In genomic region chr1:182615465-182615864, GRCm38 (mm10) we compare ENCODE assay signal across 17 mouse cellular contexts. TPM values are rescaled to one million over a fixed set of nuclear protein-coding genes. Genes with fewer than 3 reads are reported as not detected.
DNase-seq lines count a peak whose midpoint lies in the region; ATAC-seq and TF ChIP-seq lines count a peak whose summit lies in the region.
"Had no signal": no experiment of that assay in that cellular context is flagged by ENCODE, and none has a peak within 500 bp of the region (broad histone marks: within the 10 kb centered on the region; RNA-seq: fewer than 3 reads in every experiment).

No protein-coding gene starts in this region.

- no peaks in the 10 kb centered on the region for H3K36me3 ChIP-seq in kidney, postnatal 0 days (ENCODE audit: insufficient read depth, low read length)
- H3K36me3 ChIP-seq: embryonic facial prominence, embryonic 13.5 days; heart, embryonic 10.5 days had no signal

- no peaks in the 10 kb centered on the region for H3K9me3 ChIP-seq in kidney, postnatal 0 days (replicated peaks; ENCODE audit: low read length)
- H3K9me3 ChIP-seq: heart, embryonic 10.5 days had no signal

- no peaks in the 10 kb centered on the region for H3K27me3 ChIP-seq in kidney, postnatal 0 days (ENCODE audit: insufficient read depth, low read length)
- H3K27me3 ChIP-seq: embryonic facial prominence, embryonic 13.5 days had no signal

- no peaks in the 10 kb centered on the region for H3K4me1 ChIP-seq in kidney, postnatal 0 days (replicated peaks; ENCODE audit: insufficient read depth, low read length)
- H3K4me1 ChIP-seq in cortical plate, adult 2 months (ENCODE audit: control insufficient read depth, insufficient read depth, low read length), result no peaks in the 10 kb centered on the region

- H3K4me3 ChIP-seq in kidney, postnatal 0 days (replicated peaks; ENCODE audit: low read depth, low read length), result no peak overlapping the region
- no peak overlapping the region for H3K4me3 ChIP-seq in cortical plate, adult 2 months (ENCODE audit: insufficient read depth, low read length)
- H3K4me3 ChIP-seq: embryonic facial prominence, embryonic 13.5 days; heart, embryonic 10.5 days had no signal

- TF ChIP-seq POLR2A in cortical plate, adult 2 months (IDR thresholded peaks at IDR 0.05; ENCODE audit: extremely low read depth, insufficient read depth, low read length), result no peak

- no peak for ATAC-seq in kidney, postnatal 0 days (replicated peaks; ENCODE audit: low FRiP score, low read depth)
- ATAC-seq: activated CD4-positive, CD25-positive, alpha-beta regulatory T cell, adult 4 months had no signal

- TF ChIP-seq CTCF in kidney, postnatal 0 days (IDR thresholded peaks at IDR 0.05; ENCODE audit: low read depth), result peak; percentile 40; the same call in 1 of the 2 replicates
- TF ChIP-seq CTCF in cortical plate, adult 2 months (IDR thresholded peaks at IDR 0.05; ENCODE audit: extremely low read depth, insufficient read depth, low read length), result 0 out of 2 replicates have a peak, but pooled peaks have one; percentile 26

- 65% methylated on average over 1 of the region's 1 CpGs for WGBS in kidney, postnatal 0 days

- no peak overlapping the region for H3K4me2 ChIP-seq in kidney, postnatal 0 days (ENCODE audit: low read length)
- H3K4me2 ChIP-seq: embryonic facial prominence, embryonic 13.5 days had no signal

- H3K9ac ChIP-seq in kidney, postnatal 0 days (ENCODE audit: low read depth, low read length), result no peak overlapping the region
- H3K9ac ChIP-seq: embryonic facial prominence, embryonic 13.5 days had no signal

- peak; percentile 18 for DNase-seq in adrenal gland, postnatal 10 days
- DNase-seq in adrenal gland, postnatal 4 days (ENCODE audit: low spot score in 2 of 2), result no peak
- no peak for DNase-seq in kidney, postnatal 0 days (ENCODE audit: low spot score)
- DNase-seq in kidney, postnatal 4 days, result no peak
- peak; percentile 46 for DNase-seq in lung, postnatal 36 days
- DNase-seq in lung, postnatal 4 days, result no peak
- DNase-seq in gastrocnemius, postnatal 10 days, result no peak
- DNase-seq: cerebellum, postnatal 14 days; kidney, adult 9 months; layer of hippocampus, postnatal 36 days had no signal

- H3K27ac ChIP-seq in kidney, postnatal 0 days, result no peak overlapping the region
- H3K27ac ChIP-seq in cortical plate, adult 2 months (ENCODE audit: insufficient read depth, low read length), result no peak overlapping the region
- H3K27ac ChIP-seq: embryonic facial prominence, embryonic 13.5 days; heart, embryonic 10.5 days had no signal

RNA-seq across cellular contexts. Expression of gene Capn8, which starts 50.7 kb away (rescaled TPM):
- not detected for total RNA-seq in adrenal gland, postnatal 10 days (2021)
- under 1 TPM in 1 of 2 experiments, not detected in 1; 0.11 TPM for total RNA-seq in adrenal gland, postnatal 4 days (2021)
- 0.11 and 0.13 TPM in 2 replicates for polyA plus RNA-seq in kidney, postnatal 0 days (2015; fragmentation: Nextera tagmentation; extraction: Ambion mirVana)
- 0.04 TPM in 1 of 2 replicates, not detected in the other for polyA plus RNA-seq in cortical plate, adult 2 months (2012; rRNA removed)
- total RNA-seq in gastrocnemius, postnatal 10 days (2021), result not detected
- total RNA-seq: hematopoietic stem cell, adult 5-6 weeks; layer of hippocampus, postnatal 36 days; megakaryocyte, adult 5-6 weeks had no signal
- polyA plus RNA-seq: C2C12; embryonic facial prominence, embryonic 13.5 days had no signal

Comparison
In these comparisons a context has a peak if more than half of its experiments do, and no peak if none do; other contexts are left out.
1. DNase-seq: peak in adrenal gland, postnatal 10 days (single experiment) and lung, postnatal 36 days (single experiment); none in adrenal gland, postnatal 4 days (0 of 2), kidney, postnatal 0 days (single experiment), kidney, postnatal 4 days (0 of 2), lung, postnatal 4 days (0 of 2) and gastrocnemius, postnatal 10 days (single experiment).